Mouse (Mus musculus) spleen, postnatal 0 days (tissue): ENCODE data around the gene Gprc6a. TPM values are rescaled to one million over a fixed set of nuclear protein-coding genes. Genes with fewer than 3 reads are reported as not detected.

Experiments
- polyA plus RNA-seq: library from polyadenylated mRNA; unstranded; fragments of >200 nt; fragmentation: Nextera tagmentation; extraction: Ambion mirVana; gene quantifications from 2 replicates; pipeline ENCODE4 v1.2.1, GENCODE M21; 2015

The Gprc6a gene
- 0.08 TPM in 1 of 2 replicates, not detected in the other for polyA plus RNA-seq

DNA sequence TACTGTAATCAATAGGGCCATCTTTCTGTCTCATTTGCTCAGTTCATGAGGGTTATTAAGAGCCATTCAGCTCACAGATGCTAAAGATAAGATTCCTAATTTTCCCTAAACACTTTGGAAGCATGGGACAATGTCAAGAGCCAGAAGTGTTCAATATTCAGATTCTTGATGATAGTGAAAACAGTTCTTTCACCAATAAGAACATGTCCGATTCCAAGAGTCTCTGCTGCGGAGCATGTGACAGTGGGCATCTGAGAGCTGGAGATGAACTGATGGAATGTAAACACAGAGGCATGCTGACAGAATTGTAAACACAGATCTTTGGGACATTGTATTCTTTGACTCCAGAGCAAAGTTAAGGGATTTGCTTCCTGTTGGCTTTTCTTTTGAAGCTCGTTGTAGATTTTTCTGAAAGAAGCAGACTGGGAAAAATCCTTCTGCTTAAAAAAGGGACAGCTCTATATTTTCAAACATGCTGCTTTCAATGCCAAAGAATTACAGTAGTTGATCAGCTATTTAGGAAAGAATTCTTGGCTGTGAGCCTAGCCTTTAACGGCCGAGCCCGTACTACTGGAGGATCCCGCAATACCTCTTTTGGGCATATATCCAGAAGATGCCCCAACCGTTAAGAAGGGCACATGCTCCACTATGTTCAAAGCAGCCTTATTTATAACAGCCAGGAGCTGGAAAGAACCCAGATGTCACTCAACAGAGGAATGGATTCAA, at the start of gene Gprc6a:
TSS of gene Gprc6a (minus strand) at position 51 of the 726 bp plus-strand sequence.

DNA sequence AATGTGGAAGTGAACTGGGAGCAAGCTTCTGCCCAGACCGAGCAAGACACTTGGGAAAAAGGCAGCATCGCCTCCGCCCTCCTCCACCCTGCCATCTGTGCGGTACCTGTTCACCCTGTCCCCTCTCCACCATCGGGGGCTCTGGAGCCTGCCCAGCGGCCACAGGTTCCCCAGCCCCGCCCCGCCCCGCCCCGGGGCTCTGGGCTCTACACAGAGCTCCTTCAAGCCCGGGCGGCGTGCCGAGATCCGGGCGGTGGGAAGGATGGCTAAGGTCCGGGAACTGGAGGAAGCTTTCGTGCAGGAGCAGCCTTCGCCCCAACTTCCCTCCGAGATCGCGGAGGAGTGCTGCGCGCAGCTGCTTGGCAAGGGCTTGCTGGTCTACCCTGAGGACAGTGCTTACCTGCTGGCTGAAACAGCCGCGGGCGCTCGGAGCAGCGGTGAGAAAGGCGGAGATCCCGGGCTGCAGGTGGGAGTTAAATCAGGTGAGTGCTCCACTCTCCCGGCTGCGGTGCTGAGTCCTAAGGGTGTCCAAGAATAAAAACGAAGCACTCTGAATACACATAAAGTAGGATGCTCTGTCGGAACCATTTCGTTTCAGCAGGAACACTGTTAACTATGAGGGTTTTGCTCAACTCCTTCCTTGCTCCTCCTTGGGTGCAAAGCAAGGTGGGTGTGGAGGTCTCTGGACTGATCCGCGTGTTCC, 46.4 kb upstream of the Gprc6a start, which contains the start of gene Rfx6:
TSS of gene Rfx6 (plus strand) at position 209 of the 703 bp plus-strand sequence.

DNA sequence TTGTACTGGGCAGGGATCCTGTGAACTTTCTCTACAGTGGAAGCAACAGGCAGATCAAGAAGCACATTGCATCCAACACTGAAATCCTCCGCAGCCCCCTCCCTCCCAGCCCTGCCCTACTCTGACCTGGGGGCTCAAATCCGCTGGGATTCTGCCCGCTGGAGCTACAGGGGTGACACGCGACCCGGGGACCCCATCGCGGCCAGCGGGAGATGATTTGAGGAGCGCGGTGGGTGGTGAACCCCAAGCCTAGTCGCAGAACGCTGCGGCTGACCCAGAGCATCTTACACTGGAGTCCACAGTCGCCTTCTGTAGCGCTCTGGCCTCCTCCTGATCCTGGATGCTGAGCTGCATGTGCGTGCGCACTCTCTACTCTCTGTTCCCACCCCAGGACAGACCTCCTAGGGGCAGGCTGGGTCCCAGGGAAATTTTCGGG, 41.1 kb downstream of the Gprc6a start, which contains the start of gene Fam162b:
TSS of gene Fam162b (minus strand) at position 379 of the 436 bp plus-strand sequence.

Other genes with a start within 250 kb of the Gprc6a start
- gene Gm49339, start 150.8 kb downstream of the Gprc6a start, polyA plus RNA-seq: 2.5 and 6.9 TPM in 2 replicates
- gene Lilr4b, start 150.8 kb downstream of the Gprc6a start, polyA plus RNA-seq: 25.7 and 37.1 TPM in 2 replicates
- gene Lilrb4a, start 140.5 kb downstream of the Gprc6a start, polyA plus RNA-seq: 32.4 and 43.4 TPM in 2 replicates
- gene Fam162b, start 40.9 kb downstream of the Gprc6a start, polyA plus RNA-seq: 0.20 and 0.35 TPM in 2 replicates
- not detected in 2 replicates for gene Rfx6, start 46.3 kb upstream of the Gprc6a start, polyA plus RNA-seq